Mouse (Mus musculus) testis, postnatal 10 days (tissue): ENCODE data around the gene Tbc1d1.

ENCODE experiments used
- DNase-seq: peaks from one replicate; pipeline ENCODE4 v3.0.0; 2021; ENCODE audit warnings: low spot score

The Tbc1d1 gene

DNA sequence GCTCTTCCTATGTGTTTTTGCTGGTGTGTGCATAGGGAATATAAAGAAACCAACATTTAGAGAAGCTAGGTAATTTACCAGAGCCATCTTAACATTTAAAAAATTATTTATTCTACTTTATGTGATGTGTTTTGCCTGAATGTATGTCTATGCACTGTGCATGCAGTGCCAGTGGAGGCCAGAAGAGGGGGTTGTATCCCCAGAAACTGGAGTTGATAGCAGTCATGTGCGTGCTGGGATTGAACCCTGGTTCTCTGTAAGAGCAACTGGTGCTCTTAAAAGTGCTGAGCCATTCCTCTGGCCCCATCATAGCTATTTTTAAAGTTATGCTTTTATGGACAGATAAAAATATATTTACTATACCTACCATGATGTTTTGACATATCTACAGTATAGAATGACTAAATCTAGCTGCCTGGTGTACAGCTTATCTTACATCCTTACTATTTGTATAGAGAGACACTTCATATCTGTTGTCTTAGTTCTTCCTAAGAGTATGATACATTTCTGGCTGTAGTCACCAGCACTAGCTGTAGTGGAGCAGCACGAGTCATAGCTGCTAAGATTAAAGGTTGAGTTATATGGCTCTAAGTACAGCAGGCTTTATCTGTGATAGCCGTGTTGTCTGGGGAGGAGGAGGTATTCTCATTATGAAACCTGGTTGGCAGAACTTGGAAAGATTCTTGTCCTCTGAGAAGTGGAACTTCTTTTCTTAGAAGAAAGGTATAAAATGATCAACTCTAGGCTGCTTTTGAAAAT is 83.0 kb downstream of the Tbc1d1 start:
- DNase-seq = no peak

- no peak for DNase-seq
These were observed 85.0 kb downstream of the Tbc1d1 start for GRCm38 (mm10) chr5:64240941-64241682.

- no peak for DNase-seq
These were observed 85.8 kb downstream of the Tbc1d1 start for GRCm38 (mm10) chr5:64241867-64242266.

DNA sequence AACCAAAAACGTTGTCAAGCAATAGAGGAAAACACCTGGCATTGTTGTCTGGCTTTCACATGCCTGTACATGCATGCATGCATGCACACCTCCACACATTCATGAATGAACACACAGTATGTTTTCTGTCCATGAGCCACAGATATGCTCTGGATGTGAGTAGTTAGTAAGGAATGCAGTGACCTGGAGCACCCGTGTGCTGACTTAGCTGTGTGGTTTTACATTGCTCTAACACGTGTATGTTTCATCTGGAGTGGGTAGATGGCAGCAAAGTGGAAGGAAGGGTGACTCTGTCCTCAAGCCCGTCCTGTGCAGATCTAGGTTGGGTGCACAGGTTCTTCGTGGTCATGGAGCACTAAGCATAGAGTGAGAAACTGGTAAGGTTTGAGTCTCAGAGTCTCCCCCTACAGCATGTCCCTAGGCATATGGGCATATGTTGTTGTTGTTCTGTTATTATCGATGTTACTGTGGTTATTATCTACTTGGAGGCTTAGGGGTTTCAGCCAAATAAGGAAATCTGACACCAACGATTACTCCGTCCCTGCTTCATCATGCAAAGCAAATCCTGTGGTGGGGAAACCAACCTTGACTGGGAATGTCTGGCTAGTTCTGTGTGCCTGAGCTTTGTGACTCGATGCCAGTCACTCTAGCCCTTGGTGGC is 86.8 kb downstream of the Tbc1d1 start:
- no peak for DNase-seq

- DNase-seq = no peak
These were observed 87.6 kb downstream of the Tbc1d1 start for GRCm38 (mm10) chr5:64243666-64244065.

- DNase-seq = no peak
These were observed 88.2 kb downstream of the Tbc1d1 start for GRCm38 (mm10) chr5:64244283-64244682.

DNA sequence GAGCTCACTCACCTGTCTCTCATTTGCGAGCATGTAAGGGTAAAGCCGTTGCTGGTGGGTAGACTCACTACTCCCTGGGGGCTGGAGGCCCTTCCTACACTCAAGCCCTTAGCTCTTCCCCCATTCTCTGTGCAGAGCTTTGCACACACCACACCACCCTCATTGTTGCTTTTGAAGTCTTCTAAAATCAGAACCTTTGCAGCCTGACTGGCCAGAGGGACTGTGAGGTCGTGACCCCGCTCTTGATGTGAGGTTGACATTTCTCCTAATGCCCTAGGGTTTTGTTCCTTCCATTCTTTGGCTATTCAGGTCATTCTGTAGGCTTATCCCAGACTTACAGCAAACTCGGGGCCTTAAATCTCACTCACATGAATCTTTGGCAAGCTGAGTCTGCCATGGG is 88.6 kb downstream of the Tbc1d1 start:
- DNase-seq = no peak

GRCm38 (mm10) chr5:64251435-64251834 is 95.3 kb downstream of the Tbc1d1 start:
- no peak for DNase-seq

GRCm38 (mm10) chr5:64254278-64254677 is 98.2 kb downstream of the Tbc1d1 start:
- DNase-seq = no peak

DNA sequence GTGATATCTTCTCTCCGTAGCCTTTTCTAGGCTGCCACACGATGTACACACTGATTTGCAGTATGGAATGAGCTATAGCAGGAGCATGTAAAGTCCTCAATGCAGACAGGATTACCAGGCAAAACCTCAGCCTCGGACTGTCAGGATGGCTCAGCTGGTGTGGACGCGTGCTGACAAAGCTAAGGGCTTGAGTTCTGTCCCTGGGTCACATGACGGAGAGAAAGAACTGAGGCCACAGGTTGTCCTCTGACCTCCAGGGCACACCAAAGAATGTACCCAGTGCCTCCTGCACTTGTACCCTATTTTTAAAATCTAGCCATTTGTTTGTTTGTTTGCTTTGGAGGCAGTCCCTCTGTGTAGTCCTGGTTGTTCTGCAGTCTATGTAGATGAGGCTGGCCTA is 98.9 kb downstream of the Tbc1d1 start:
- DNase-seq = no peak

GRCm38 (mm10) chr5:64263348-64263747 is 107.2 kb downstream of the Tbc1d1 start:
- no peak for DNase-seq

DNA sequence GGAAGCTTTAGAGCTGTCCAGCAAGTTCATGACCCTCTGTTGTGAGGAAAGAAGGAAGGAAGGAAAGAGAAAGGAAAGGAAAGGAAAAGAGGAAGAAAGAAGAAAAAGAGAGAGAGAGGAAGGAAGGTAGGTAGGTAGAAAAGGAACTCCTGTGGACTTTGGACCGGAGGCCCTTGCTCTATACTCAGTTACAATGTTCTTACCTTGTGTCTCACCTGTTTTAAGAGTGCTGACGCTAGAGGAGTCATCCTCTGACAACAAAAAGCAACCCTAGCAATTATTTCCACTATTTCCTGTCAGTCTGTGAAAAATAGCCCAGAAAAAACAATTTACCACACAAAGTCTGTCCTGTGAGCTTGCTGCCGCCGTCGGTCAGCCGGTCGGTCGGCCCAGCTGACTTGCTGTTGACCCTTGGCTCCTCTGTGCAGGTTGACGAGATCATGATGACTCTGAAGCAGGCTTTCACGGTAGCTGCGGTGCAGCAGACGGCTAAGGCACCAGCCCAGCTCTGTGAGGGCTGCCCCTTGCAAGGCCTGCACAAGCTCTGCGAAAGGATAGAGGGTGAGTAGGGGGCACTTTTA is 107.9 kb downstream of the Tbc1d1 start:
- DNase-seq = no peak

DNA sequence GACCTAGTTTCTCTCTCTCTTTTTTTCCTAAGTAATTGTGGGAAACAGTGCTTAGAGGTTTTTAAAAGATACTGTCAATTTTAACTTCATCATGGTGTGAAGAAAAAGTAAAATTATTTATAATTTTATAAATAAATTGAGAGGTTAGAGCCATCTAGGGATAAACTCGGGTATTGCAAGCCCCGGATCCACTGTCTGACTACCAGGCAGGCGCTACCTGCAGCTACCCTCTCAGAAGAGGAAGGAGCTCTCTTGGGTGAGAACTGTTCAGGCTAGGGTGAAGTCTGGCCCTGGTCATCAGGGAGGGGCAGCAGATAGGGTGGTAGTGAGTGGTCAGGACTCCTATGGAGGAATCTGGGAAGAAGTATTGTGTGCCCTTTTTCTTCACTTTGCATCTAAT is 109.0 kb downstream of the Tbc1d1 start:
- peak; percentile 70 for DNase-seq

GRCm38 (mm10) chr5:64265906-64266305 is 109.8 kb downstream of the Tbc1d1 start:
- no peak for DNase-seq

GRCm38 (mm10) chr5:64266534-64266933 is 110.4 kb downstream of the Tbc1d1 start:
- DNase-seq = no peak

DNA sequence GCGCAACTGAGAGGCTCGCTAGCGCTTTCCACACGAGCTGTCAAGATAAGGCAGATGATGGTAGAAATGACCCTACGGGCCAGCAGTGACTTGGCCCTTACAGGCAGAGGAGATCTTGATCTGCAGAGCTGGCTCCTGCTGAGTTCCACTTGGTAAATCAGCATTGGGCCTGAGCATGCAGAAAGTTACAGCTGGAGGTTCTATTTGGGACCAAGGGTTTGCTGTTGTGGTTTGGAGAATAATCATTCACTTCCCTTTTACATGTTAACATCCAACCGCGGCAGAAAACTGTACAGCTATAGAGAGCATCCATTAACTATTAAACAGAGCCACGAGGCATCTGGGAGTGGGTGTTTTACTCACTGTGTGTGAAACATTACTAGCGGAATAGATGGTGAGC is 111.2 kb downstream of the Tbc1d1 start:
- no peak for DNase-seq

DNA sequence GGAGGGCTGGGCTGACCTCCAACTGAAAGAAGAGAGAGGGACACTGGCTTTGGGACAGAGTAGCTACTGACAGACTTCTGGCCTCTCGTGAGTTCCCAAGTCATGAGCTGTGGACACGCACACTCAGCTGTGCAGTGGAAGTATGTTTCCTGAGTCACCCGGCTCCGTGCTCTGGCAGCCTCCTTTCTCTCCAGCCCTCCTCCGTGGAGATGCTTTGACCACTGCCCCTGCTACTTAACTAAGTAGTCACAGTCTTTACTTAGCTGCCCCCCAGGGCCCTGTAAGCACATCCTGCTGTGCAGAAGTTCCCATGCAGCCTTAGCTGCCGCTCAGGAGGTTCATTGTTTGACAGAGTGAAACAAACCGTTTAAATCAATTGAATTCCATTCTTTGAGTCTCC is 113.6 kb downstream of the Tbc1d1 start:
- no peak for DNase-seq

DNA sequence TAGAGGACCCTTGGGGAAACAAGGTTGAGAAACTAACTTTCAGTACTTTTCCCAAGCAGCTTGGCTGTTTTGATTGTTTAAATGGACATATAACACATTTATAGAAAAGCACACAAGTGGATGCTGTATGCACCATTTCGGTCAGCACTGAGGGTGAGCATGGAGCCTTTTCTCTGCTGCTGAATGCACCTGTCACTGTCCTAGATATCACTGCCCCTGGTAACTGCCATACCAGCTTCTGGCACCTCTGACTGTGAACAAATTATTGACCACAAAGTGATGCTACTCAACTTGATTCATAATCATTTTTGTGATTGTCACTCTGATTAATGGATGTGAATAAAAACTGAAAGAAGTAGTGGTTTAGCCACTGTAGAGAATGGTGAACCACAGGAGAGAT is 117.4 kb downstream of the Tbc1d1 start:
- no peak for DNase-seq

DNA sequence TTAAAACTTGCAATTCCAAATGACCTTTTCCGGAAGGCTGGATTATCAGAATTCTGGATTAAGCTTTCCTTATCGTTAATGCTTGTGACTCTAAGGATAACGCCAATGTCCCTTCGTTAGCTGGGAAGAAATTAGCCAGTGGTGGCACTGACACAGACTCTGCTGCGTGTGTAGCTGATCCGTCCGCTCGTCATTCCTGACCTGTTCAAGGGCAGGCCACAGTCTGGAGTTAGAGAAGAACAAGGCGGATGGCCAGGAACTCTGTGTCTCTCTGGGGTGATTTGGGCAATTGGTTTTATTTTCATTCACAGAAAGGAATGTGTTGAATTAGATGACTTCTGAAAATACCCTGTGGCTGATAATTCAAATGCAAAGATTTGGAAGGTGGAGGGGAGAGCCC is 118.2 kb downstream of the Tbc1d1 start:
- DNase-seq = no peak

- DNase-seq = no peak
These were observed 118.8 kb downstream of the Tbc1d1 start for GRCm38 (mm10) chr5:64274738-64275451.

DNA sequence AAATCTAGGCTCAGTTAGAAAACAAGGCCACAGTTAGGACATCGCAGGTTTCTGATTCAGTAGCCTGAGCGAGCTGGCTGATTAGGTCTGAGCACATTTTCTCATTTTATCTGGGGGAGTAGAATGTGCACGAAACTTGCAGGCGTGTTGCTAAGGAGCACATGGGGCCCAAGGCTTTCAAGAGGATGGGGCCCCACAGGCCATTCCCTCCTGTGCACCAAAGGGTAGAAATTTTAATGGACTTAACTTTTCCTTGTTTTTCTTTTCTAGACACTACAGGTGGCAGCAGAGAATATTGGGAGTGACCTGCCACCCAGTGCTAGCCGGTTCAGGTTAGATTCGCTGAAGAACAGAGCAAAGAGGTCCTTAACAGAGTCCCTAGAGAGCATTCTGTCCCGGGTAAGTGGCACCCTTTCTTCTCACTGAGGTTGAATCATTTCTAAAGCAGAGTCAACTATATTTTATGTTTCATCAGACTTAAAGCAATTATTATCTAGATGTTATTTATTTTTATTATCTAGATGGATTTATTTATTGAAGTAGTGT is 121.6 kb downstream of the Tbc1d1 start:
- no peak for DNase-seq

- DNase-seq = no peak
These were observed 123.6 kb downstream of the Tbc1d1 start for GRCm38 (mm10) chr5:64279668-64280067.
